Mouse (Mus musculus): Measurements from ENCODE around the gene Krtap22-2. TPM values are rescaled to one million over a fixed set of nuclear protein-coding genes. Genes with fewer than 3 reads are reported as not detected.
"Not testable (repeated sequence)": the region's sequence is repeated elsewhere in the genome, so short reads cannot be mapped to it uniquely, and the experiment has no call there.

Gene Krtap22-2
- total RNA-seq (2021) = not detected

DNA sequence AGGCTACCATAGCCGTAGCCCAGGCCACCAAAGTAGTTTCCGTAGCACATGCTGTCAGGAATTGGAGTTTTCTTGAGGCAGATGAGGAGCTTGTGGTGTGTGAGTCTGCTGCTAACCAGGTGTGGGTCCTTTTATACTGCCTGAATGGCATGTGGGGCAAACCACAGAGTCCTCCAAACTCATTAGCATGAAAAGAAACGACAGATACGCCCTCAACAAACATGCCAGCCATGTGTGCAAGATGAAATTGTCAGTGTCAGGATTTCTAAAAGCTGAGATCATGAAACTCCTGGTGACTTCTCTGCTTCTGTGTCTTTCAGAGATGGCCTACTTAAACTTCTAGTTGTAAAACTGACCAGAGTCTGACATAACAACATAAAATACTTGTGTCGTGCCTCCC lies at the start of gene Krtap22-2:
Gene Krtap22-2, minus strand, starts transcription at position 101 of the 400 bp plus-strand sequence.
- no peak for DNase-seq (ENCODE audit: low spot score)
- intact Hi-C loops (cut with DNase I) = no loop called here

DNA sequence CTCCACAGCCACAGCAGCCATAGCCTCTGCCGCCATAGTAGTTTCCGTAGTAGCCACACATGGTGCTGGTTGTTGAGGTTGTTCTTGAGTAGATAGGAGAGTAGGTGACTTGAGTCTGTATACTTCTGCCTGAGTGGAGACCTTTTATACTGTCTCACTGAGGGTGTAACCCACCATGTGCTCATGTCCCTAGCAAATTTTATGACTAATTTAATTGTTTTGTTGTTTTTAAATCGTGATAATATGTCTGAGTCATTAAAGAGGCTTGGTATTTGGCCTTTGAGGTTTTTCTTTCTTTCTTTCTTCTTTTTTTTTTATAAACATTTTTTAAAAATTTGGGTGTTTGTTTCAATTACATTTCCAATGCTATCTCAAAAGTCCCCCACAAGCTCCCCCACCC lies 37.2 kb upstream of the Krtap22-2 start, which contains the start of gene Krtap6-5:
Gene Krtap6-5, minus strand, starts transcription at position 101 of the 400 bp plus-strand sequence.
- intact Hi-C loops (cut with DNase I) = no loop called here
- DNase-seq (ENCODE audit: low spot score) = no peak

DNA sequence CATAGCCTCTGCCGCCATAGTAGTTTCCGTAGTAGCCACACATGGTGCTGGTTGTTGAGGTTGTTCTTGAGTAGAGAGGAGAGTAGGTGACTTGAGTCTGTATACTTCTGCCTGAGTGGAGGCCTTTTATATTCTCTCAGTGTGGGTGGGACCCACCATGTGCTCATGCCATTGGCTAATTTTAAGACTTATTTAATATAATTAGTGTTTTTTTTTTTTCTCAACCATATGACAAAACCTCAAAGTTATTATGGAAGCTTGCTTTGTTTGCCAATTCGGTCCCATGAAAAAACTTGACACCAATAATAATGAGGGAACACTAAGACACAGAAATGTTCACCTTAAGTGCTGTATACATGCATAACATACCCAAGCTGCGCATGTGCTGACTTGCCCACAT lies 30.8 kb upstream of the Krtap22-2 start, which contains the start of gene Gm10228:
Gene Gm10228, minus strand, starts transcription at position 101 of the 400 bp plus-strand sequence.
- intact Hi-C loops (cut with DNase I); DNase-seq (ENCODE audit: low spot score): not testable (repeated sequence)

GRCm38 (mm10) chr16:89031399-89031798 lies 20.8 kb upstream of the Krtap22-2 start, which contains the start of gene Krtap6-1:
TSS of gene Krtap6-1 (plus strand) at chr16:89031699.
- intact Hi-C loops (cut with DNase I); DNase-seq (ENCODE audit: low spot score): not testable (repeated sequence)

DNA sequence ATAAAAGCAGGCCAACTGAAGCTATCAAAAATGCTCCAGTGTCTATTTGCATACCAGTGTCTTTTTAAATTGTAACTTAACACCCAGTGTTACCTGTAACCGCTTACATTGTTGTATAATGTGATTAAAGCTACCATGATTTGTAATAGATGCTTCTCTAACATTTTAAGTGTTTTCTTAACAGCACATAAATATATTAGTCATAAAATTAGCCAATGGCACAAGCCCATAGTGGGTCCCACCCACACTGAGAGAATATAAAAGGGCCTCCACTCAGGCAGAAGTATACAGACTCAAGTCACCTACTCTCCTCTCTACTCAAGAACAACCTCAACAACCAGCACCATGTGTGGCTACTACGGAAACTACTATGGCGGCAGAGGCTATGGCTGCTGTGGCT lies 4.4 kb upstream of the Krtap22-2 start, which contains the start of gene Gm10229:
Gene Gm10229, plus strand, starts transcription at position 301 of the 400 bp plus-strand sequence.
- intact Hi-C loops (cut with DNase I); DNase-seq (ENCODE audit: low spot score): not testable (repeated sequence)

DNA sequence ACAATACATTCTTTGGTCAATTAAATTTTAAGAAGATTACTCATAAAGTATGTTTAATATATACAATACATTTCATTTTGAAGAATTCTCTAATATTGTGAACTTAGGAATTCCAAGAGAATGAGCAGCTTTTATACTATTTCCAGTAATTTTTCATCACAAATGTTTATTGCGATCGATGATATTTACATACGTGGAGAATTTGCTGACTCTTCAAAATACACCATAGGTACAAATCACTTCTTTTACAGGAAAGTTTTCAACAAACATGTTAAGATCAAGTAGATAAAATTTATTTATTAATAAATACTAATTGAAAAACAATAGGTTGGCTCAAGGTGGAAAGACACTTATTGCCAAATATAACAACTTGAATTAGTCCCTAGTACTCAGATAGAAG lies 3.4 kb upstream of the Krtap22-2 start:
- intact Hi-C loops (cut with DNase I) = no loop called here
- DNase-seq (ENCODE audit: low spot score) = no peak

DNA sequence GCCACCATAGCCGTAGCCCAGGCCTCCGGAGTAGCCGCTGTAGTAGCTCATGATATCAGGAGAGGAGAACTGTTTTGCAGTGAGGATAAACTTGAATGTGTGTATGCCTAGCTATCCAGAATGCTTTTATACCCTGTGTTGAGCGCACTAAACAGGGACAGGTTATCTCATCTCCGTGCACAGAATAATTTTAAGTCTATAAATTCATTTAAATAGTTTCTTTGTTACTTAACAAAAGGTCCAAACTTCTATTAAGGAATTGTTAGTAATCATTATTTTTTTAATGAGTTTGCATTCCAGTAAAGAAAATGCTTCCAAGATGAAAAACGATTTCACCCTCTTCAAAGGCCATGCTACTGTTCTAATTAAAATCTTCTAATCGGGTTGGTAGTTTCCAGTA lies 47.8 kb downstream of the Krtap22-2 start, which contains the start of gene Krtap16-3:
Gene Krtap16-3, minus strand, starts transcription at position 101 of the 400 bp plus-strand sequence.
- intact Hi-C loops (cut with DNase I) = no loop called here
- DNase-seq (ENCODE audit: low spot score) = no peak

Other genes starting within 250 kb of the Krtap22-2 start
- not detected for gene 2310057N15Rik, start 236.6 kb downstream of the Krtap22-2 start, total RNA-seq (2021)
- not detected for gene Gm5965, start 232.9 kb downstream of the Krtap22-2 start, total RNA-seq (2021)
- not detected for gene Gm20741, start 198.5 kb downstream of the Krtap22-2 start, total RNA-seq (2021)
- not detected for gene Krtap15, start 190.5 kb downstream of the Krtap22-2 start, total RNA-seq (2021)
- not detected for gene Krtap14, start 184.6 kb downstream of the Krtap22-2 start, total RNA-seq (2021)
- not detected for gene Krtap19-1, start 141.3 kb downstream of the Krtap22-2 start, total RNA-seq (2021)
- not detected for gene Krtap19-2, start 136.5 kb downstream of the Krtap22-2 start, total RNA-seq (2021)
- not detected for gene Krtap19-3, start 132.7 kb downstream of the Krtap22-2 start, total RNA-seq (2021)
- gene Krtap19-4, start 125.7 kb downstream of the Krtap22-2 start, total RNA-seq (2021) = not detected
- gene Krtap19-5, start 114.3 kb downstream of the Krtap22-2 start, total RNA-seq (2021) = not detected
- not detected for gene Krtap19-9b, start 78.5 kb downstream of the Krtap22-2 start, total RNA-seq (2021)
- not detected for gene Krtap16-3, start 47.9 kb downstream of the Krtap22-2 start, total RNA-seq (2021)
- not detected for gene Gm10229, start 4.5 kb upstream of the Krtap22-2 start, total RNA-seq (2021)
- gene Krtap6-1, start 20.9 kb upstream of the Krtap22-2 start, total RNA-seq (2021) = not detected
- not detected for gene Gm10228, start 30.7 kb upstream of the Krtap22-2 start, total RNA-seq (2021)
- gene Krtap6-5, start 37.1 kb upstream of the Krtap22-2 start, total RNA-seq (2021) = not detected
- not detected for gene 1110025L11Rik, start 53.2 kb upstream of the Krtap22-2 start, total RNA-seq (2021)
- gene Krtap6-3, start 73.3 kb upstream of the Krtap22-2 start, total RNA-seq (2021) = not detected
- not detected for gene Gm6358, start 130.1 kb upstream of the Krtap22-2 start, total RNA-seq (2021)
- not detected for gene Gm10061, start 140.3 kb upstream of the Krtap22-2 start, total RNA-seq (2021)
- gene Gm9789, start 147.2 kb upstream of the Krtap22-2 start, total RNA-seq (2021) = not detected
- not detected for gene Gm7735, start 158.7 kb upstream of the Krtap22-2 start, total RNA-seq (2021)
- not detected for gene 1110057P08Rik, start 164.0 kb upstream of the Krtap22-2 start, total RNA-seq (2021)
- not detected for gene Krtap20-2, start 195.1 kb upstream of the Krtap22-2 start, total RNA-seq (2021)